Mouse (Mus musculus) intestine, postnatal 0 days (tissue): ENCODE measurements around the gene Sufu. TPM values are rescaled to one million over a fixed set of nuclear protein-coding genes. Genes with fewer than 3 reads are reported as not detected.
A peak's percentile ranks its signal among the peaks of the same experiment; 100 is the strongest.

ENCODE experiments used
- ATAC-seq: fragments of 200-750 bp; cut with Nextera tagmentation; 2 replicates; pipeline ENCODE4 v1.8.0; 2017; ENCODE audit warnings: mild to moderate bottlenecking, moderate TSS enrichment, moderate library complexity
- H3K27ac ChIP-seq: fragments of 300-500 bp; sonication (generic); 2 replicates; pipeline ENCODE4 v1.5.1; 2014; ENCODE audit warnings: mild to moderate bottlenecking, low read depth, low read length, moderate library complexity
- H3K27me3 ChIP-seq: fragments of 300-500 bp; sonication (generic); replicated peaks from 2 replicates; pipeline ENCODE4 v1.6.1; 2014; ENCODE audit warnings: low read length, mixed read lengths; ENCODE audit not compliant: control insufficient read depth, insufficient read depth
- H3K36me3 ChIP-seq: fragments of 300-500 bp; sonication (generic); 2 replicates; pipeline ENCODE4 v1.6.1; 2014; ENCODE audit warnings: mild to moderate bottlenecking, moderate library complexity; ENCODE audit not compliant: control insufficient read depth, insufficient read depth
- H3K4me1 ChIP-seq: fragments of 300-500 bp; sonication (generic); replicated peaks from 2 replicates; pipeline ENCODE4 v1.6.1; 2014; ENCODE audit warnings: antibody characterized with exemption, low read length, mixed read lengths; ENCODE audit not compliant: control insufficient read depth, insufficient read depth
- H3K4me2 ChIP-seq: fragments of 300-500 bp; sonication (generic); replicated peaks from 2 replicates; pipeline ENCODE4 v1.6.1; 2014; ENCODE audit warnings: low read depth, mild to moderate bottlenecking, moderate library complexity
- H3K4me3 ChIP-seq: fragments of 300-500 bp; sonication (generic); 2 replicates; pipeline ENCODE4 v1.5.1; 2014; ENCODE audit warnings: low read depth, low read length
- H3K9ac ChIP-seq: fragments of 300-500 bp; sonication (generic); 2 replicates; pipeline ENCODE4 v1.6.1; 2014; ENCODE audit warnings: mild to moderate bottlenecking, low read depth, low read length
- H3K9me3 ChIP-seq: fragments of 300-500 bp; sonication (generic); 2 replicates; pipeline ENCODE4 v1.6.1; 2016; ENCODE audit warnings: mixed run types; ENCODE audit not compliant: control insufficient read depth
- CTCF ChIP-seq: sonication (generic); IDR thresholded peaks from 2 replicates; pipeline ENCODE4 v1.5.1; 2016; ENCODE audit warnings: low read depth, mild to moderate bottlenecking, control low read depth, antibody characterized with exemption, moderate library complexity
- WGBS: fragments of 180-500 bp; shearing (Covaris S2); extraction: QIAGEN DNeasy Blood & Tissue Kit; methylation state at CpG from one replicate; pipeline ENCODE4 v1.1.7; 2014; 5-methylcytosine and 5-hydroxymethylcytosine counted together
- polyA plus RNA-seq: library from polyadenylated mRNA; unstranded; fragments of >200 nt; fragmentation: Nextera tagmentation; extraction: Ambion mirVana; gene quantifications from 2 replicates; pipeline ENCODE4 v1.2.1, GENCODE M21; 2015

Gene Sufu
- polyA plus RNA-seq, 1 experiment from 2014 or later = 9.5 TPM

- Histone ChIP-seq H3K4me3 (no peak overlapping the region), H3K9ac (no peak overlapping the region), H3K4me2 (no peak overlapping the region; the same call in 1 of the 2 replicates), H3K27ac (peak overlapping the region; percentile 89), H3K4me1 (peaks cover 5% of the 10 kb centered on the region), H3K9me3 (no peaks in the 10 kb centered on the region), H3K27me3 (no peaks in the 10 kb centered on the region), H3K36me3 (peaks cover 3% of the 10 kb centered on the region; the same call in 1 of the 2 replicates)
- peak; percentile 74 for ATAC-seq
- WGBS = 29% methylated on average over 6 of the region's 6 CpGs
- no peak for TF ChIP-seq CTCF
These were observed 137.9 kb downstream of the Sufu start for GRCm38 (mm10) chr19:46534542-46535098.

- Histone ChIP-seq H3K9ac (no peak overlapping the region), H3K4me1 (no peaks in the 10 kb centered on the region; the same call in 1 of the 2 replicates), H3K4me2 (no peak overlapping the region), H3K27ac (no peak overlapping the region), H3K27me3 (no peaks in the 10 kb centered on the region), H3K36me3 (peaks cover 6% of the 10 kb centered on the region; the same call in 1 of the 2 replicates), H3K4me3 (no peak overlapping the region), H3K9me3 (no peaks in the 10 kb centered on the region)
- WGBS = 95% methylated on average over 9 of the region's 9 CpGs
- no peak for TF ChIP-seq CTCF
- ATAC-seq = no peak
These were observed 140.7 kb downstream of the Sufu start for GRCm38 (mm10) chr19:46537357-46537756.

GRCm38 (mm10) chr19:46538213-46538612 is 141.5 kb downstream of the Sufu start:
- Histone ChIP-seq H3K27ac (no peak overlapping the region), H3K9me3 (no peaks in the 10 kb centered on the region), H3K27me3 (no peaks in the 10 kb centered on the region), H3K4me2 (no peak overlapping the region), H3K36me3 (peaks cover 6% of the 10 kb centered on the region; the same call in 1 of the 2 replicates), H3K4me3 (no peak overlapping the region), H3K4me1 (no peaks in the 10 kb centered on the region), H3K9ac (no peak overlapping the region)
- WGBS = 85% methylated on average over 6 of the region's 6 CpGs
- peak; percentile 64 for ATAC-seq
- TF ChIP-seq CTCF = peak; percentile 75

Other genes starting within 250 kb of the Sufu start
- not detected in 2 replicates for gene Pitx3, start 248.6 kb upstream of the Sufu start, polyA plus RNA-seq
- 28.0 and 32.1 TPM in 2 replicates for gene Gbf1, start 244.4 kb upstream of the Sufu start, polyA plus RNA-seq
- gene Nfkb2, start 92.6 kb upstream of the Sufu start, polyA plus RNA-seq = 6.1 and 6.7 TPM in 2 replicates
- gene Psd, start 69.7 kb upstream of the Sufu start, polyA plus RNA-seq = 27.1 and 30.1 TPM in 2 replicates
- gene Fbxl15, start 68.7 kb upstream of the Sufu start, polyA plus RNA-seq = 22.0 and 25.3 TPM in 2 replicates
- 78.8 and 80.0 TPM in 2 replicates for gene Cuedc2, start 58.2 kb upstream of the Sufu start, polyA plus RNA-seq
- gene Mfsd13a, start 55.8 kb upstream of the Sufu start, polyA plus RNA-seq = 11.8 and 12.7 TPM in 2 replicates
- gene 2310034G01Rik, start 46.6 kb upstream of the Sufu start, polyA plus RNA-seq = 1.1 and 1.3 TPM in 2 replicates
- 100 and 103 TPM in 2 replicates for gene Actr1a, start 1.1 kb upstream of the Sufu start, polyA plus RNA-seq
- 16.7 and 17.1 TPM in 2 replicates for gene Trim8, start 104.8 kb downstream of the Sufu start, polyA plus RNA-seq
- 21.1 and 25.6 TPM in 2 replicates for gene Arl3, start 176.3 kb downstream of the Sufu start, polyA plus RNA-seq
- 5.2 and 6.2 TPM in 2 replicates for gene Sfxn2, start 176.5 kb downstream of the Sufu start, polyA plus RNA-seq
- 33.1 and 35.2 TPM in 2 replicates for gene Wbp1l, start 202.2 kb downstream of the Sufu start, polyA plus RNA-seq